Mouse (Mus musculus): ENCODE data around the gene Map1s.
"Not testable (repeated sequence)": the region's sequence is repeated elsewhere in the genome, so short reads cannot be mapped to it uniquely, and the experiment has no call there.

Gene Map1s

DNA sequence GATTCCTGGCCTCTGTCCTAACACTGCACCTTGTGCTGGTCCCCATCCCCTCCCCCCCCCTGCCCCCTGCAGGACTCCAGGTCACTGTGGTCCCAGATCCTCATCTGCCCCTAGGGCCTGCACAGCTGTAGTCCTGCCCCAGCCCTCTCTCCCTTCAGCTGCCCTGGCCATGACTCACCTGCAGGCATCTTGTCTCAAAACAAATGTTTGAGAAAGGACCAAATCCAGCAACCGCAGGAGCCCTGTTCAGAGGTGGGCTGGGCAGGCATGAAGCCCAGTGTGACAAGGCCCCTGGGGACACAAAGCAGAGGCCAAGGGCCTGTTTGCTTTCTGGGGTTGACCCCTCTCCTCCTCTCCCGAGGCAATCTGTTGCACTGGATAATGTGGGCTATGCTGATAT is 27.6 kb upstream of the Map1s start:
- DNase-seq (ENCODE audit: low spot score in 2 of 2): no peak

DNA sequence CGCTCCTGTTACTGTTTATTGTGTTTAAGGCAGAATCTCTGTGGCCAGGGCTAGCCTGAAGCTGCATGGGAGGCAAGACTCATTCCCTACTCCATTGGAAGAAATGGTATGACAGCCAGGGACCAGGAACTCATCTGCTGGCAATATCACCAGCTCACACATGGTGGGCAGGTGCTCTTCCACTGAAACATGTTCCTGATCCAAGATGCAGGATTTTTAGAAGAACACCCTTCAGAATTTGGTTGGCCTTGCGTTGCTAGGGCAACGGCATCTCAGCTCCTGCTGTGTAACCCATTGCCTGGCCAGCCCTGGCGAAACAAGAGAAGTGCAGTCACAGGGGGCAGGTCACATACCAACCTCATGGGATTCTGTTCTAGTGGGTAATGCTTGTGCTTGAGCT is 26.2 kb upstream of the Map1s start:
- no peak for DNase-seq (ENCODE audit: low spot score in 2 of 2)

GRCm38 (mm10) chr8:70880126-70880525 is 25.6 kb upstream of the Map1s start:
- DNase-seq (ENCODE audit: low spot score in 2 of 2): no peak

GRCm38 (mm10) chr8:70880546-70880945 is 25.2 kb upstream of the Map1s start:
- DNase-seq (ENCODE audit: low spot score in 2 of 2): no peak

DNA sequence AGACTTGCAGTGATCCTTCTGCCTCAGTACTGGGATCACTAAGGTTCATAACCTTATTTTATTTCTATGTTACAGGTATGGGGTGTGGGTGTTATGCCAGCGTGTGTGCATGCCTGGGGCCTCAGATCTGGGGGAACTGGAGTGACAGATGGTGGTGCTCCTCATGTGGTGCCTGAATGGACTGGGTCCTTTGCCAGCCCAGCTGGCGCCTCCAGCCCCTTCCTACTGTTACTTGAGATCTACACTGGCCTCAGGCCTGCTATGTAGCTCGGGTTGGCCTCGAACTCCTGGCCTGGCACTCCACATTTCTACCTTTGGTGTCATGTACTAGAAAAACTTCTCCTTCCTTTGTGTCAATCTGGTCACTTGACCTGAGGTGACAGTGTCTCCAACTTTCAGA is 21.5 kb upstream of the Map1s start:
- DNase-seq (ENCODE audit: low spot score in 2 of 2): no peak

GRCm38 (mm10) chr8:70884683-70885082 is 21.0 kb upstream of the Map1s start:
- no peak for DNase-seq (ENCODE audit: low spot score in 2 of 2)

DNA sequence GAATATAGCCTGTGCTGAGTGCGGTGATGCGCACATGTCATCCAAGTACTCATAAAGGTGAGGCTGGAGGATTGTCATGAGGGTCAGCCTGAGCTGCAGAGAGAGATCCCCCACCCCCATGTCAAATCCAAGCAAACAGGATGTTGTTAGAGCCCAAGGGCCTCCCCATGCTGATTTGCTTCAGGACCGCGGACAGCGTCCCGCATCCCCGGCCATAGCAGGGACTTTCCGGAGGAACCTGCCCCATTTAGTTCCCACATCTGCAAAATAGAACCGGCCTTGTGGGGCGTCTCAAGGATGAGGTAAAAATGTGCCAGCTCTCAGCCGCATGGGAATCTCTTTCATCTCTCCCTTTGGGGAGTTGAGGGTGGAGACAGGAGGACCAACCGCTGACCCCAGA is 20.1 kb upstream of the Map1s start:
- no peak for DNase-seq (ENCODE audit: low spot score in 2 of 2)

DNA sequence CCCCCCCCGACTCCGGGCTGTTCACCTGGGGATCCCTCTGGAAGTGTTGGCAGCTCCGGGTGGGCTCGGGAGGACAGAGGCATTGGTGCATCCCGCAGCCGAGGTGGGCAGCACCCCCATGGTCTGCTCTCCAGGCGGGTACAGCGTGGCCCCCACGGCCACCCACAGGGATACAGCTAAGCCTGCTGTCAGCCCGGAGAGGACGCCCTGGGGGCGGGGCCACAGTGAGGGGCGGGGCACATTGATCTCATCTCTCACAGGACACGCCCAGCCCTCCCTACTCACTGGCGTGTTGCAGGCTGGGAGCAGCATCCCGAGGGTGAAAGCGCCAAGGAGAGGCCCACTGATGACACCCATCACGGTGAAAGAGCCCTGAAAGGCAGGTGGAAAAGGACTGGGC is 18.1 kb upstream of the Map1s start:
- DNase-seq (ENCODE audit: low spot score in 2 of 2): peak in 1 of 2 experiments; percentile 29

GRCm38 (mm10) chr8:70890656-70891055 is 15.1 kb upstream of the Map1s start:
- no peak for DNase-seq (ENCODE audit: low spot score in 2 of 2)

DNA sequence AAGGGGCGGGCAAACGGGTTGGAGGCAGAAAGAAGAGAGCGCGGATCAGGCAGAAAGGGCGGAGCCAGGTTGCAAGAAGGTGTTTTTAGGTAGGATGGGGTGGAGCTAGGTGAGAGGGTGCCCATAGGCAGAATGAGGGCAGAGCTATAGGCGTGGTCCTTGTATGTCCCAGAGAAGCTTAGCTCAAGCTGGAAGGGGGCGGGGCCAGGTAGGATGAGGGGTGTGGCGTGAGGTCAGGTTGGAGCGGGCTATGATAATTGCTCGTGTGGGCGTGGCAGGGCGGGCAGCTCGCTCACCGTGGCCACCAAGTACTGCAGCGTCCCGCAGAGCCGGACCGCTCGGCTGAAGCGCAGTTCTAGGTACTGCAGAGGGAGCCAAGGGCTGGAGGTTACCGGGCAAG is 14.4 kb upstream of the Map1s start:
- no peak for DNase-seq (ENCODE audit: low spot score in 2 of 2)

DNA sequence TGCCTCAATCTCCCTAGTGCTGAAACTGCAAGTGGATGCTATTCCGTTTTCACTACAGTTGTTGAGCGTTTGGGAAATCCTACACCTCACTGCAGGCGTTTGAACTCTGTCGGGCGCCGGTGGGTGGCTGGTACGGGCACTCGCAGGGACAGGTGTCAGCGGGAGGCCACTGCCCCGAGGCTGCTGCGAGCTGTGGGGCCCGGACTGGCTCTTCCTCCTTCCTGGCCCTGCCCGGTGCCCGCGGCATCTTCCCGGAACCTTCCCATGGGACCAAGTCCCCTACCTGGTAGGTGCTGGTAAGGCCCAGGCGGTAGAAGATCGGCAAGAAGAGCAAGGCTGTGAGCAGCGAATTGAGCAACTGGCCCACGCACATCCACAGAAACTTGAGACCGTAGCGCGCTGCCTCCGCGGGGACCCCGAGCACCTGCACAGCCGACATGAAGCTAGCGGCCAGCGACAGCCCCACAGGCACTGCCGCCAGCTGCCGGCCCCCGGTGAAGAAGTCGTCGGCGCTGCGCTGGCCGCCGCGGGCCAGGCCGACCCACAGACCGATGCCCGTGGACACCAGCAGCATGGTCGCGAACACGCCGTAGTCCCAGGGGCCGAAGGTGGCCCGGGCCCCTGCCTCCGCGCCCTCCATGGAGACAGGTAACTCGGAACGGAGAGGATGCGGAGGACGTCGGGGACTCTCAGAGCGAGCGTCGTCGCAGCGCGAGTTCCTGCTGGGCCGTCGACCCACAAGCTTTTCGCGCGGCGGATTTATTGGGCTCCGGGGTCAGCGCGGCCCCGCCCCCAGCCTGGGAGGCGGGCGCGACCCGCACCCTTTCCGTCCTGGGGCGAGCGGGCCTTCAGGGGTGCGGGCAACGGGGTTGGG is 13.5 kb upstream of the Map1s start, which contains the start of gene Slc5a5:
Gene Slc5a5, minus strand, starts transcription at position 736 of the 874 bp plus-strand sequence.
- DNase-seq (ENCODE audit: low spot score in 2 of 2): no peak

GRCm38 (mm10) chr8:70892896-70893655 is 12.7 kb upstream of the Map1s start:
- no peak for DNase-seq (ENCODE audit: low spot score in 2 of 2)

- DNase-seq (ENCODE audit: low spot score in 2 of 2): peak; percentile 55 to 68
Measured at GRCm38 (mm10) chr8:70893656-70894384, 11.9 kb upstream of the Map1s start.

- no peak for DNase-seq (ENCODE audit: low spot score in 2 of 2)
Measured at GRCm38 (mm10) chr8:70894385-70894720, 11.4 kb upstream of the Map1s start.

DNA sequence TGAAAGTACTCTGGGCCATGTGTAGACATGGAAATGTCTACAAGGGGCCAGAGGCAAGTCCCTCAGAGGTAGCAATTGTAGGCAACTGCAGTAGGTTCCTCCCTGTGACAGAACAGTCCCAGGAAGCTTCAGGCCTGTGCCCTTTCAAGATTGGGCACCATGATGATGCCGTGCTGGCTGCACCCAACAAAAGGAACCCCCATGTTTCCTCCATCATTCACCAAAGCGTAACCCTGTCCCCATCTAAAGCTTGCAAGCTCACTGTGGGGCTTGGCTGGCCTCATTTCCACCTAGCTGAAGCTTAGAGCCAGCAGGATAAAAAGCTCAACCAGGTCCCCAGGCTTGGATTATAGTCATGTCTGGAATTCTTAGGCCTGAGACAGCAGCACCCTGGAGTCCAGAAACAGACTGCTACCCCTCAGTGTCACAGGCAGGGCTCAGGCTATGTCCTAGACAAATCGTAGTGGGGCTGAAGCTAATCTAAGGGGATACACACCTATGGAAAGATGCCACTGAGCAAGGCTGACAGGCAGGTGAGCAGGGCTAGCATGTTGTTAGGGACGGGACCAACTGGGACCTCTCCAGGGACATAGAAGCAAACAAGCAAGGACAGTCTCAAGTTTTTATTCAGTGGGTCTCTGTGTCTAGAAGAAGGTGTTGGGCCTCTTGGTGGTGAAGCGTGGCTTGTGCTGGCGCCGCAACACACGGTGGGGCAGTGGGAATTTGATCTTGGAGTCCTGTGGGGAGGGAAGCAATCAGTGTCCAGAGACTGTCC is 10.8 kb upstream of the Map1s start:
- no peak for DNase-seq (ENCODE audit: low spot score in 2 of 2)

GRCm38 (mm10) chr8:70895571-70896259 is 10.0 kb upstream of the Map1s start:
- not testable (repeated sequence) for DNase-seq (ENCODE audit: low spot score in 2 of 2)

- no peak for DNase-seq (ENCODE audit: low spot score in 2 of 2)
Measured at GRCm38 (mm10) chr8:70896316-70897020, 9.3 kb upstream of the Map1s start.

- DNase-seq (ENCODE audit: low spot score in 2 of 2): peak; percentile 97 to 98
Measured at GRCm38 (mm10) chr8:70897021-70897680, 8.6 kb upstream of the Map1s start, which contains the start of gene Rpl18a. Gene Rpl18a (minus strand): TSS chr8:70897412.

DNA sequence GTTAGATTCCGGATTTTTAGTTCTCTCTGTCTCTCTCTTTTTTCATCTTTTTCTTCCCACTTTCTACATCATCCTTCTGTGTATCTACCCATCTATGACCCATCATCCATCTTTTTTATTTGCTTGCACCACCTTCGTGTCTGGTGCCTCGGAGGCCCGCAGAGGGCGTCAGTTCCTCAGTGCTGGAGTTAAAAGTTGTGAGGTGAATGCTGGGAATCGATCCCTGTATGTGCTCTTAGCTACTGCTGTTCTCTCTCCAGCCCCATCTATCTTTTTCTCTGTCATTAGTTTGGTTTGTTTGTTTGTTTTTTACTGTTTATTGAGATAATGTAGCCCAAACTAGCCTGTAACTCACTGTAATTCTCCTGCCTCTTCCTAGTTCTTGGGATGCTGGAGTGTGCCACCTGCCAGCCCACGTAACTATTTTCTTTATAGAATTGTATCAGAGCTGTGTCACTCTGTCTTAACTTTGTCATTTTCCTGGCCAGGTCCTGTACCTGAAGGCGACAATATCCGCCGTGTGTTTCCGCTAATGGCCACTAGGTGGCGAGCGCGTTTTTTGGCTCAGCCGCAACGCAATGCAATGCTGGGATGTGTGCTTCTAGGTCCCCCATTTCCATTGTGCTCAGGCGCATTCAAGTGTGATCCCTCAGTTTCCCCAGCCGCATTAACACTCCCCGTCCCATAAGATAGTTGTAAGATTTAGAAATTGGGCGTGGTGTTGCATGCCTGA is 7.9 kb upstream of the Map1s start:
- peak; percentile 91 to 92 for DNase-seq (ENCODE audit: low spot score in 2 of 2)

Data from right cerebral cortex, adult 2 months (tissue).